Mouse (Mus musculus) cerebellum, adult 2 months (tissue): ENCODE measurements at regions not wholly inside any gene's neighbourhood (a gene's known extent, or its start where the extent isn't known, plus 50 kb on each side); places are given as distances from the start of the nearest gene placed in this dataset.

Source experiments
- CTCF ChIP-seq: fragments of 200-500 bp; IDR thresholded peaks from 2 replicates; pipeline ENCODE4 v1.5.1; 2011; ENCODE audit warnings: low read depth, mild to moderate bottlenecking, control low read depth, low read length, moderate library complexity, borderline replicate concordance; ENCODE audit not compliant: insufficient read depth
- POLR2A ChIP-seq: fragments of 200-500 bp; IDR thresholded peaks from 2 replicates; pipeline ENCODE4 v1.6.1; 2011; ENCODE audit warnings: low read length, control low read depth, borderline replicate concordance; ENCODE audit not compliant: insufficient read depth

DNA sequence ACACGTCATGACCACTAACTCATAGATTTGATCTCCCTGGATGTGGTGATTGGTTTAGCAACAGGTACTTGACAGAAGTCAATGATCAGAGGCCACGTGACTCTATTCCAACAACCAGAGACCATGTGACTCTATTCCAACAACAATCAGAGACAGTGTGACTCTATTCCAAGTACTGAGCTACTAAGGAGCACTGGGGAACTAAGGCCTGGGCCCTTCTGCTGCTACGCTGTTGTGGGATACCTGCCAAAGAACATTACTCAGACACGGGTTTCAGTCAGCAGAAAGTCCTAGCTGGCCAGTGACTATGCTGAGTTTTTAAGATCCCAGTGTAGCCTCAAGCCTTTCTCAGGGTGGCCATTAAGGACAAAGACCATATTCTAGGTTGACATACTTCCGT is 66.3 kb upstream of the Smndc1 start:
- TF ChIP-seq CTCF (no peak), POLR2A (no peak)
